Mouse (Mus musculus) kidney, adult 2 months (tissue): Measurements from ENCODE around the gene Slc25a34. TPM values are rescaled to one million over a fixed set of nuclear protein-coding genes. Genes with fewer than 3 reads are reported as not detected.

Experiments
- DNase-seq: peaks from one replicate; pipeline ENCODE4 v3.0.0; 2021
- H3K27ac ChIP-seq: fragments of 200-500 bp; 2 replicates; pipeline ENCODE4 v1.5.1; 2012; ENCODE audit warnings: low read depth, low read length, control low read depth, inconsistent platforms; ENCODE audit not compliant: insufficient read depth
- H3K27me3 ChIP-seq: fragments of 200-500 bp; replicated peaks from 2 replicates; pipeline ENCODE4 v1.6.1; 2012; ENCODE audit warnings: mild to moderate bottlenecking, moderate library complexity, low read length, inconsistent platforms; ENCODE audit not compliant: control insufficient read depth, insufficient read depth
- H3K36me3 ChIP-seq: fragments of 200-500 bp; 2 replicates; pipeline ENCODE4 v1.6.1; 2012; ENCODE audit warnings: mild to moderate bottlenecking, moderate library complexity, low read length, inconsistent platforms; ENCODE audit not compliant: control insufficient read depth, insufficient read depth
- H3K4me1 ChIP-seq: fragments of 200-500 bp; 2 replicates; pipeline ENCODE4 v1.6.1; 2011; ENCODE audit warnings: low read length; ENCODE audit not compliant: control insufficient read depth, insufficient read depth
- H3K4me3 ChIP-seq: fragments of 200-500 bp; 2 replicates; pipeline ENCODE4 v1.5.1; 2011; ENCODE audit warnings: mild to moderate bottlenecking, low read depth, low read length, control low read depth; ENCODE audit not compliant: insufficient read depth
- CTCF ChIP-seq: fragments of 200-500 bp; conservative IDR thresholded peaks from 2 replicates; pipeline ENCODE4 v1.5.1; 2011; ENCODE audit warnings: low read depth, mild to moderate bottlenecking, control low read depth, low read length, moderate library complexity, mixed read lengths; ENCODE audit not compliant: insufficient read depth, insufficient read length
- POLR2A ChIP-seq: fragments of 200-500 bp; IDR thresholded peaks from one replicate; pipeline ENCODE4 v1.6.1; 2011; ENCODE audit warnings: low read depth, low read length, control low read depth
- WGBS: fragments of 180-500 bp; shearing (Covaris S2); methylation state at CpG from one replicate; pipeline ENCODE4 v1.1.7; 2018; 5-methylcytosine and 5-hydroxymethylcytosine counted together
- polyA plus RNA-seq: library from polyadenylated mRNA; depleted of rRNA; stranded (reverse); fragments of >200 nt; gene quantifications from 2 replicates; pipeline ENCODE4 v1.2.3, GENCODE M21; 2012

The Slc25a34 gene
- polyA plus RNA-seq, 1 experiment, result 30.1 TPM

DNA sequence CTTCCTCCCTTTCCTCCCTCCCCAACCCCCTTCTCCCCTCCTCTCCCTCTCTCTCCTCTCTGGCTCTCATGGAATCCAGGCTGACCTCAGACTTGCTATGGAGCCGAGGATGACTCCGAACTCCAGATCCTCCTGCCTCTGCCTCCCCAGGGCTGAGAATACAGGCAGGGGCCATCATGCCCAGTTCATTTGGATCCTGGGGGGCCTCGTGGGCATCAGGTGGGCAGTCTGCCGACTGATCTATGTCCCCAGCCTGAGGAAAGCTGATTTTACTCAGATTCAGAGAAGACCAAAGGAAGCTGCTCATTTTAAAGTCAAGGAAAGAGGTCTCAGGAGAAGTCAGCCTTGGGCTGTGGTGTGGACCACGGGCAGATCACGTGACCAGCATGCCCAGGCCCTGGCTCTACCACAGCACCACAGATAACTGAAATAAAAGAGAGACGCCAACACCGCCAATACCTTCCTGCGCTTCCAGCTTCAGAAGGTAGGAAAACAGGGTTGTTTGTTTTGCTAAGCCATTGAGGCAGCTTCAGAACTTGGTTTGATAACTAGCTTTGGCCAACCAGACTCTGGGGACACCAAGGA lies 4.2 kb downstream of the Slc25a34 start:
- H3K4me3 ChIP-seq, result no peak overlapping the region
- 83% methylated on average over 9 of the region's 9 CpGs for WGBS

GRCm38 (mm10) chr4:141618565-141619243 lies 4.9 kb downstream of the Slc25a34 start, which contains the start of gene Tmem82:
Gene Tmem82, minus strand, starts transcription at chr4:141618633.
- peak within 1 kb of the TSS; percentile 63 for H3K4me3 ChIP-seq
- DNase-seq, result peak; percentile 79
- no peaks in the 10 kb centered on the region for H3K36me3 ChIP-seq
- peaks cover 6% of the 10 kb centered on the region for H3K4me1 ChIP-seq
- WGBS, result 24% methylated on average over 20 of the region's 20 CpGs
- no peaks in the 10 kb centered on the region for H3K27me3 ChIP-seq
- peak within 1 kb of the TSS; percentile 54 for H3K27ac ChIP-seq
- TF ChIP-seq CTCF (peak; percentile 68), POLR2A (no peak)

More for the DNA sequence above, 4.2 kb downstream of the Slc25a34 start:
- no peak overlapping the region for H3K27ac ChIP-seq
- H3K4me1 ChIP-seq, result peaks cover 11% of the 10 kb centered on the region
- DNase-seq, result no peak
- TF ChIP-seq CTCF (no peak), POLR2A (no peak)
- H3K27me3 ChIP-seq, result no peaks in the 10 kb centered on the region
- no peaks in the 10 kb centered on the region for H3K36me3 ChIP-seq

DNA sequence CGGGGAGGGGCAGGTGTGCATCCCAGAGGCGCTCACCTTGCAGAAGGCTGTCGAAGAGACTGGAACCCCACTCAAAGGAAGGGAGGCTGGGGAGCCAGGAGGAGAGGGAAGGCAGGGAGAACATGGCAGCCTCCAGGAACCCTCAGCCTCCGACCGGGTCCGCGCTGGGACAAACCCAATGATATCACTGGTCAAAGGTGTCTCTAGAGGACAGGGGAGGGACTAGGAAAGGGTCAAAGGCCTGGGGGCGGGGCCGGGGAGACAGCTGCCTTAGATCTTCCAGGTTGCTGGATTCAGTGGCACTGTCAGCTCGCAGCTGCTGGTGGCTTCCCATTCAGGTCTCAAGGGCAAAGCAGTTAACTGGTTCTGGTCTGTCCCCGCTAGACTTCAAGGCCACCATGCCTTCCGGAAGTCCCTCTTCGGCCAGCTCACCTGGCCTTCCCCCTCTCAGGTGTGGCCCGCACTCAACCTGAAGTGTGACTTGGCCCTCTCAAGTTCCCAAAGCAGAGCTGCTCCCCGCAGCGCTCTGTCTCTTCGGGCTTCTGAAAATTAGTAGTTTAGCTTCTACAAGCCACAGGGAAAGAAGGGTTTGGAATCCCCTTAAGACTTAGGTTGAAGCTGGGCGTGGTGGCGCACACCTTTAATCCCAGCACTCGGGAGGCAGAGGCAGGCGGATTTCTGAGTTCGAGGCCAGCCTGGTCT lies 5.6 kb downstream of the Slc25a34 start:
- no peaks in the 10 kb centered on the region for H3K36me3 ChIP-seq
- peak; percentile 92 for DNase-seq
- peak overlapping the region; percentile 54 for H3K27ac ChIP-seq
- H3K27me3 ChIP-seq, result no peaks in the 10 kb centered on the region
- H3K4me1 ChIP-seq, result peaks cover 6% of the 10 kb centered on the region
- TF ChIP-seq CTCF (no peak), POLR2A (peak; percentile 47)
- peak overlapping the region; percentile 63 for H3K4me3 ChIP-seq
- 15% methylated on average over 22 of the region's 22 CpGs for WGBS

- H3K27me3 ChIP-seq, result no peaks in the 10 kb centered on the region
- H3K36me3 ChIP-seq, result no peaks in the 10 kb centered on the region
- H3K27ac ChIP-seq, result peak overlapping the region; percentile 54; the same call in 1 of the 2 replicates
- H3K4me3 ChIP-seq, result peak overlapping the region; percentile 63
- no peak for TF ChIP-seq POLR2A
- TF ChIP-seq CTCF, result peak; percentile 57
- DNase-seq, result peak; percentile 80
- 10% methylated on average over 20 of the region's 20 CpGs for WGBS
- H3K4me1 ChIP-seq, result peaks cover 3% of the 10 kb centered on the region; the same call in 1 of the 2 replicates
Measured at GRCm38 (mm10) chr4:141617299-141617698, 6.3 kb downstream of the Slc25a34 start.

DNA sequence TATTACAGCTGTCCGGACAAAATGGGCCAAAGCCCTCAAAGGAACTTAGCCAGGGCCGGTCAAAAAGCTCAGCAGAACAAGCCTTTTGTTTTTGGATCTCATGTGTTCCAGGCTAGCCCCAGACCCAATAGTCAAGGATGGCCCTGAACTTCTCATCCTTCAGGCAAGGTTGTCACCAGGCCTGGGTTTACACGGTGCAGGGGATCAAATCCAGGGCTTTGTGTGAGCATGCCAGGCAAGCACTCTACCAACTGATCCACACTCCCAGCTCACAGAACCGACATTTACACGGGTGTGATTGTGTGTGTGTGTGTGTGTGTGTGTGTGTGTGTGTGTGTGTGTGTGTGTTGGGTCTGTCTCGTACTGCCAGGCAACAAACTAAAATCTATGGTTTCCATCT lies 6.8 kb downstream of the Slc25a34 start:
- TF ChIP-seq POLR2A (no peak), CTCF (no peak)
- Histone ChIP-seq H3K36me3 (no peaks in the 10 kb centered on the region), H3K27me3 (no peaks in the 10 kb centered on the region), H3K4me1 (peaks cover 3% of the 10 kb centered on the region; the same call in 1 of the 2 replicates), H3K27ac (no peak overlapping the region), H3K4me3 (no peak overlapping the region)
- DNase-seq, result no peak
- WGBS, result 77% methylated on average over 6 of the region's 6 CpGs

DNA sequence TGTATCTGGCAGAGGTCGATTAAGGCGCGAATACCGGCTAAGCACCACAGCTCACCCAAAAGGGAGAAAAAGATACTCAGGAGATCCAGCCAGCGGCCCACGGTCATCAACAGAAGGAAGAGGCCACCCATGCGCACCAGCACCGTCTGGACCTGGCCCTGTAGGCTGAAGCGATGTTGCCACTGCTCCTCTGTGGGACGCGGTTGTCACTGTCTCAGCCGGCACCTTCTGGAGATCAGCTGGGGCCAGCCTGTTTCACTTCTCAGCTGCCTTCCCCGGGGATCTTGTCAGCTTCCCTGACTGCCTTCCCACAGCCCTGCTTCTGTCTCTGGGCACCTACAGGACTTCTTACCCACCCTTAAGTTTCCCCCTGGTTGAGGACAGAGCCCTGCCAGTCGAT lies 8.7 kb downstream of the Slc25a34 start:
- H3K27ac ChIP-seq, result no peak overlapping the region
- H3K4me3 ChIP-seq, result no peak overlapping the region
- TF ChIP-seq POLR2A, result no peak
- no peak for TF ChIP-seq CTCF
- peaks cover 3% of the 10 kb centered on the region; the same call in 1 of the 2 replicates for H3K4me1 ChIP-seq
- DNase-seq, result no peak
- WGBS, result 87% methylated on average over 14 of the region's 14 CpGs
- no peaks in the 10 kb centered on the region for H3K36me3 ChIP-seq
- no peaks in the 10 kb centered on the region for H3K27me3 ChIP-seq

- Histone ChIP-seq H3K4me1 (peaks cover 18% of the 10 kb centered on the region), H3K27me3 (no peaks in the 10 kb centered on the region), H3K36me3 (no peaks in the 10 kb centered on the region), H3K27ac (no peak overlapping the region), H3K4me3 (no peak overlapping the region)
- peak; percentile 58 for DNase-seq
- TF ChIP-seq POLR2A (no peak), CTCF (no peak)
- WGBS, result 53% methylated on average over 6 of the region's 6 CpGs
Measured at GRCm38 (mm10) chr4:141609538-141609937, 14.1 kb downstream of the Slc25a34 start.
